Mouse (Mus musculus) liver, adult 2 months (tissue): ENCODE measurements around the gene Vps37c. TPM values are rescaled to one million over a fixed set of nuclear protein-coding genes. Genes with fewer than 3 reads are reported as not detected.

Experiments used
- DNase-seq: peaks from one replicate; pipeline ENCODE4 v3.0.0-alpha.2; 2011; ENCODE audit warnings: low read depth, low spot score; ENCODE audit errors: extremely low read depth
- H3K27ac ChIP-seq: fragments of 200-500 bp; replicated peaks from 2 replicates; pipeline ENCODE4 v1.5.1; 2012; ENCODE audit warnings: low read depth, mild to moderate bottlenecking, control low read depth, inconsistent platforms, low read length; ENCODE audit not compliant: insufficient read depth
- H3K27me3 ChIP-seq: fragments of 200-500 bp; 2 replicates; pipeline ENCODE4 v1.6.1; 2012; ENCODE audit warnings: mild to moderate bottlenecking, moderate library complexity, low read length, inconsistent platforms; ENCODE audit not compliant: control insufficient read depth, insufficient read depth
- H3K36me3 ChIP-seq: fragments of 200-500 bp; 2 replicates; pipeline ENCODE4 v1.6.1; 2012; ENCODE audit warnings: low read length, inconsistent platforms; ENCODE audit not compliant: control insufficient read depth, insufficient read depth
- H3K4me1 ChIP-seq: fragments of 200-500 bp; 2 replicates; pipeline ENCODE4 v1.6.1; 2011; ENCODE audit warnings: low read length; ENCODE audit not compliant: control insufficient read depth, insufficient read depth
- H3K4me3 ChIP-seq: fragments of 200-500 bp; 2 replicates; pipeline ENCODE4 v1.5.1; 2011; ENCODE audit warnings: low read depth, mild to moderate bottlenecking, control low read depth, low read length, moderate library complexity; ENCODE audit not compliant: insufficient read depth
- H3K79me2 ChIP-seq: fragments of 200-500 bp; 2 replicates; pipeline ENCODE4 v1.6.1; 2012; ENCODE audit warnings: inconsistent platforms, mild to moderate bottlenecking, low read length, moderate library complexity; ENCODE audit not compliant: control insufficient read depth, insufficient read depth
- H3K9ac ChIP-seq: fragments of 200-500 bp; 2 replicates; pipeline ENCODE4 v1.6.1; 2012; ENCODE audit warnings: low read depth, mild to moderate bottlenecking, control low read depth, inconsistent platforms, low read length
- CTCF ChIP-seq: fragments of 200-500 bp; IDR thresholded peaks from 2 replicates; pipeline ENCODE4 v1.5.1; 2011; ENCODE audit warnings: low read depth, low read length, control low read depth
- POLR2A ChIP-seq: fragments of 200-500 bp; IDR thresholded peaks from 2 replicates; pipeline ENCODE4 v1.6.1; 2011; ENCODE audit warnings: low read length, control low read depth; ENCODE audit not compliant: insufficient read depth; ENCODE audit errors: extremely low read depth
- WGBS: fragments of 180-500 bp; shearing (Covaris S2); methylation state at CpG from one replicate; pipeline ENCODE4 v1.1.7; 2018; 5-methylcytosine and 5-hydroxymethylcytosine counted together
- polyA plus RNA-seq: library from polyadenylated mRNA; depleted of rRNA; stranded (reverse); fragments of >200 nt; gene quantifications from 2 replicates; pipeline ENCODE4 v1.2.3, GENCODE M21; 2012
- total RNA-seq: library from RNA; depleted of rRNA; stranded (reverse); fragments of >200 nt; gene quantifications from 2 replicates; pipeline ENCODE4 v1.2.3, GENCODE M21; 2014

Gene Vps37c
- total and polyA plus RNA-seq, 2 experiments = 2.9 to 18.1 TPM

- no peak for DNase-seq
- H3K27me3 ChIP-seq = no peaks in the 10 kb centered on the region
- H3K27ac ChIP-seq = no peak overlapping the region
- no peaks in the 10 kb centered on the region for H3K36me3 ChIP-seq
- H3K4me3 ChIP-seq = no peak overlapping the region
- H3K4me1 ChIP-seq = no peaks in the 10 kb centered on the region
- no peak overlapping the region for H3K9ac ChIP-seq
- TF ChIP-seq POLR2A (no peak), CTCF (no peak)
- 32% methylated on average over 13 of the region's 13 CpGs for WGBS
- no peaks in the 10 kb centered on the region for H3K79me2 ChIP-seq
Measured at GRCm38 (mm10) chr19:10723084-10723483, 34.5 kb downstream of the Vps37c start.

GRCm38 (mm10) chr19:10723649-10724048 is 35.1 kb downstream of the Vps37c start:
- Histone ChIP-seq H3K4me1 (no peaks in the 10 kb centered on the region), H3K79me2 (no peaks in the 10 kb centered on the region), H3K36me3 (no peaks in the 10 kb centered on the region), H3K27ac (no peak overlapping the region), H3K27me3 (no peaks in the 10 kb centered on the region), H3K9ac (no peak overlapping the region), H3K4me3 (no peak overlapping the region)
- TF ChIP-seq CTCF = no peak
- TF ChIP-seq POLR2A = no peak
- no peak for DNase-seq
- WGBS = 48% methylated on average over 5 of the region's 5 CpGs

- H3K27me3 ChIP-seq = no peaks in the 10 kb centered on the region
Measured at GRCm38 (mm10) chr19:10724629-10725363, 36.3 kb downstream of the Vps37c start.

DNA sequence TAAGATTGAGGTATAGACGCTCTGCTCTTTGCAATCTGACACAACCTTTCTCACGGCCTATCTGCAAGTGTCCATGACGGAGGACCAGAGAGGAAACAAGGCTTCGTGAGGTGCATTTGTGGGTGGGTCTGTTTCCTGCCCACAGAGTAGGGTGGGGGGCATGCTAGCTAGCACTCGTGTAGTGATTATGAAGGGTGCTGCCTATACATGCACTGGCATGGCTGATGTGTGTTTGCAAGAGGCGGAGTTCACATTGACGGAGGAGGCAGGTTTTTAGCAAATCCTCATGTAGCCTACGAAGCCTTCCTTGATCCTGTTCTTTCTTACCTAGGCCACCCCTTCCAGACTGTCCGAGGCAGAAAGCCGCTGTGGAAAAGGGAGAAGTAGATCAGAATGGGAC is 41.4 kb downstream of the Vps37c start:
- Histone ChIP-seq H3K27ac (no peak overlapping the region), H3K9ac (no peak overlapping the region), H3K4me3 (no peak overlapping the region), H3K4me1 (no peaks in the 10 kb centered on the region), H3K79me2 (no peaks in the 10 kb centered on the region), H3K27me3 (no peaks in the 10 kb centered on the region), H3K36me3 (no peaks in the 10 kb centered on the region)
- DNase-seq = no peak
- 90% methylated on average over 10 of the region's 10 CpGs for WGBS
- no peak for TF ChIP-seq POLR2A
- no peak for TF ChIP-seq CTCF

More at GRCm38 (mm10) chr19:10724629-10725363, 36.3 kb downstream of the Vps37c start:
- 79% methylated on average over 13 of the region's 13 CpGs for WGBS
- Histone ChIP-seq H3K79me2 (no peaks in the 10 kb centered on the region), H3K36me3 (no peaks in the 10 kb centered on the region), H3K27ac (no peak overlapping the region), H3K4me1 (no peaks in the 10 kb centered on the region), H3K9ac (no peak overlapping the region), H3K4me3 (no peak overlapping the region)
- no peak for DNase-seq
- no peak for TF ChIP-seq CTCF
- TF ChIP-seq POLR2A = no peak

DNA sequence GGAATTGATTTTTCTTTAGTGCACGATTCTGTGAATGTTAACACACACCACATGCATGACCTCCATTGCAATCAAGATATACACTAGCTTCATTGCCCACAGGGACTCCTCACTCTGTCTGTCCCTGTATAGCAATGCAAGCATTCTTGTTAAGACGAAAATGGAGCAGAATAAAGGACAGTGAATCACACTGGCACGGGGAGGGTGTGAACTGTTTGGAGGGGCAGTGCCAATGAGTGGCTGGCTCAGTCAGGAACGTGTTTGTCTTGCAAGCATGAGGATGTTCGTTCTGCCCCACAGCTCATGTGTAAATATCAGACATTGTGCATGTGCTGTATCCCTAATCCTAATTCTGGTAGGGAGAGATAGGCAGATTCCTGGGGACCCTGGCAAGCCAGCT is 41.9 kb downstream of the Vps37c start:
- 69% methylated on average over 5 of the region's 5 CpGs for WGBS
- no peaks in the 10 kb centered on the region for H3K79me2 ChIP-seq
- no peak for DNase-seq

DNA sequence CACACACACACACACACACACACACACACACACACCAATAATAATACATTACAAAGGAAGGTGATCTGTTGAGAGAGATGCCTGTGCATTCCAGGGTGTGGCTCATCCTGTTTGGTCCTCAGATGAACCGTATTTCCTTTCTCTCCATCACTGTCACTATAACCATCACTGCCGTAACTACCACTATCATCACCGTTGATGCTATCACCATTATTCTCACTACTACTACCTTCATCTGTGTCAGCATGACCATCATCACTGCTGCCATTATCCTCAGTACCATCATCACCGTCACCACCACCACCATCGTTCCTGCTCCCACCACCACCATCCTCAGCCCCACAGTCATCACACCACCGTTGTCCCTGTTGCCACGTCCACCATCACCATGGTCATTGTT is 43.4 kb downstream of the Vps37c start:
- Histone ChIP-seq H3K27me3 (no peaks in the 10 kb centered on the region), H3K9ac (no peak overlapping the region), H3K27ac (no peak overlapping the region), H3K79me2 (no peaks in the 10 kb centered on the region), H3K4me1 (no peaks in the 10 kb centered on the region), H3K4me3 (no peak overlapping the region), H3K36me3 (no peaks in the 10 kb centered on the region)
- TF ChIP-seq CTCF = no peak
- TF ChIP-seq POLR2A = no peak
- 91% methylated on average over 7 of the region's 7 CpGs for WGBS
- DNase-seq = no peak

More for the DNA sequence above, 41.9 kb downstream of the Vps37c start:
- no peak overlapping the region for H3K27ac ChIP-seq
- no peak for TF ChIP-seq POLR2A
- TF ChIP-seq CTCF = no peak
- no peak overlapping the region for H3K9ac ChIP-seq
- no peak overlapping the region for H3K4me3 ChIP-seq
- H3K36me3 ChIP-seq = no peaks in the 10 kb centered on the region
- no peaks in the 10 kb centered on the region for H3K4me1 ChIP-seq
- no peaks in the 10 kb centered on the region for H3K27me3 ChIP-seq
